Mouse (Mus musculus) heart, postnatal 10 days (tissue): ENCODE measurements around the gene Ankk1. TPM values are rescaled to one million over a fixed set of nuclear protein-coding genes. Genes with fewer than 3 reads are reported as not detected.

Experiments
- total RNA-seq, 2 experiments: library from RNA; stranded (reverse); gene quantifications; 2 replicates each; pipeline ENCODE4 v1.2.3; 2021

Ankk1 gene
- total RNA-seq, 2 experiments from 2014 or later = not detected

Other genes with a start within 250 kb of the Ankk1 start
- not detected for gene Gm4894, start 176.5 kb downstream of the Ankk1 start, total RNA-seq
- 1 to 10 TPM in 1 of 2 experiments, under 1 TPM in 1; 0.91 to 1.2 TPM for gene Drd2, start 86.4 kb downstream of the Ankk1 start, total RNA-seq
- gene Ttc12, start 59.2 kb upstream of the Ankk1 start, total RNA-seq = 10 to 100 TPM in 1 of 2 experiments, 1 to 10 TPM in 1; 8.8 to 10.9 TPM